Mouse (Mus musculus): ENCODE data around the gene Mitf.

Mitf gene

DNA sequence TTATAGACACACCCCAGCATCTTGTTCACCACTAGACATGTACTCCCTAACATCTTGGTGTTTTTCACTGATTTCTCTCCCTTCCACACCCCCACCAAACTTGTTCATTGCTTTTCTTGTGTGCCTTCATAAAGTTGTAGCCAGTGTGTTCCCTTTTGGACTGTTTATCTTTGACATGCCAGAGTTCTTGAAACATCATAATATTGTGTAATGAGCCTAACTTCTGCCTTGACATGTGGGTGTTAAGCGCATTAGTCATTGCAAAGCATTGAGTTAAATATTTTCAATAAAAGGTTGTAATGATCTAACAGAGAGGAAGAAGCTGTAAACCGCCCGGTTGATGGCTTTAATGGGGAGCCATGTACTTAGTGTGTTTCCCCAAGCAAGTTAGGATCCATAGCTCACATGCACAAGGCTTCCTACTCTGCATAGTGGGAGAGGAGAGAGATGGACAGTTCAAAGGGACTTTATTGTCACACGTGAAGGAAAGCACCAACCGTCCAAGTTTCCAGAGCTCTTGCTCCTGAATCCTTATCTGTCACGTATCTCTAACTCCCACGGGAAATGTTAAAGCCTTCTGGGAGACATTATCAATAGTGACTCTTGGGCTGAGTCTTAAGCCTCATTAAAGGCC, 19.9 kb downstream of the Mitf start:
- DNase-seq (ENCODE audit: low read depth), result no peak

DNA sequence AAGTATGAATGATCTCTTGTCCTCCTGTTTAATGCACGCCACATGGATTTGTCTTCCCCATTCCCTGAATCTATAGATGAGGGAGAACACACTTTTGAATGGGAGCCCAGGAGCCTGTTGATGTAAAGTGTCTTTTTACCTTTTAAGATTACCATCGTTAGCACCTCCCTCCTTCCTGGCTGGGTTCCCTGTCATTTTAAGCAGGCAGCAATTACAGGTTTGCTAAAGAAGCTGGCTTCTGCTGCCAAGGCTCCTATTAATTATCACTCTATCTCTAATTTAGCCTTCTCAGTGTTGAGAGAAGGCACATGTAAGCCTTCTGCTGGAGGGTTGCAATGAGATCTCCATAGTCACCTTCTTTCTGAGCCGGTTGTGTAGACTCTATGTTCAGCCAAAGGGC, 21.2 kb downstream of the Mitf start:
- no peak for DNase-seq (ENCODE audit: low read depth)

DNA sequence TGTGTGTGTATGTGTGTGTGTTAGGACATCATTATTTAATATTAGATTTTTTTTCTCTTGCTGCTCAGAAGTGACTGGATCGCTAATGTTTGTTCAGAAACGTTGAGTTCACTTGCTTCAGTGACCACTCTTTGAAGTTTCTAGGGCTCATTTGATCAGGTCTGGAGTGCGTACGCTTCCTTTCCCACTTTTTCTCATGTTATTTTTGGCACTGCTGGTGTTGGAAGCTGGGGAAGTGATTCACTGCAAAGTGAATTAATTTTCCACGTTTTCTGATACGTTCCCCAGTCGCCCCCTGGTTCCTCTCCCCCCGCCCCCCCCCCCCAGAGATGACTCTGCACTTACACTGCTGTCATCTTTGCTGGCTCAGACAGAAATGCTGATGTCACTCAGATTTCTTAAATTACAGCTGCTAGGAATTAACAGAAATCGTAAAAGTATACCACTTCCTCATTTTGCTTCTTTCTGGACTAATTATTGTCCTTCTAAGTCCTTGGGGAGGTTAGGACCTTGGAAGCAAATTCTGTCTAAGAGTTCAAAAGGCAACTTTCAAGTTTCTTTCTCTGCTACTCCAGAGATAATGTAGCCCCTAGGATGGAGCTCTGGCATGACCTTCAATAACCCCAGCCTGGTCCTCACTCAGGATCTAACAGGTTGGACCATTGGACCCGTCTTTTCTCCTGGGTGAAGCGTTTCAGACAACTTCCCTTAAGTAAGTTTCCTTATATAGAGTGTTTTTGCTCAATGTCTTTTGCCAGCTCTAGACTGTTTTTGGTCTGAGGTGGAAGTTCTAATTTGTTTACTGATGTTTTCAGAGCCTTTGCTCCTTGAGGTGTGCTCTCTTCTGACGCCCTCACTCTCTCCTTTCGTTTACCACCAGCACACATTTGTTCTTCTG, 22.2 kb downstream of the Mitf start:
- no peak for DNase-seq (ENCODE audit: low read depth)

DNA sequence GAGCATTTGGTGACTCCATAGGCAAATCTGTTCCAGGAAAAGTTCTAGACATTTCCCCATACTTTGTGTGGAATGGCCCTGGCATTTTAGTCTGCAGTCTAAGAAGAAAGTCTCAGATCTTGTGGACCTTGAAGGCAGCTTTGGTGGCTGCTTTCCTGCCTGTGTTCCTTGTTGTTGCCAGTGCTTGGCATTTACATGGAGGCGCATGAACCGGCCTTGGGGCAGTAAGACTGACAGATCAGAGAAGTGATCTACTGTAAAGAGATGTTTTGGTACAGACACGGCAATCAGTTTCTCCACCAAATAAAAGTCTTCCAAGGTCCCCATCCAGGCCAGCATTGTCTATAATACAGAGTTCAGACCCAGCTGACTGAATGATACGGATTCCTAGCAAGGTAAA, 25.6 kb downstream of the Mitf start:
- DNase-seq (ENCODE audit: low read depth), result no peak

DNA sequence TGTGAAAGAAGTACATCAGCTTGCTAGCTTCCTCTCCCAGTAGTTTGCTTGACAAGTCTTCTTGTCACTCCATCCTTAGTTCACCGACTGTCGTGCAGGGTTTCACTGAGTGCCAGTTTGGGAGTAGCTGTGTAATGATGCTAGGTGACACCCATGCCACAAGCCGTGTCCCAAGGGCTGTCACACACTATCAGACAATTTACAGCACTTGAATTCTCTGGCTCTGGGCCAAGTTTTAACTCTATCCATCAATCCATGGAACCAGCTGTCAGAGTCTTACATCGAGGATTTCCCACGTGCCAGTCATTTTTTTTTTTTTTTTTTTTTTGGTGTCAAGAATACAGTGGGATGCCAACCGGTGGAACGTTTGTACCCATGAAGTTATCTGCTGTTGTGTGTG, 29.3 kb downstream of the Mitf start:
- no peak for DNase-seq (ENCODE audit: low read depth)

DNA sequence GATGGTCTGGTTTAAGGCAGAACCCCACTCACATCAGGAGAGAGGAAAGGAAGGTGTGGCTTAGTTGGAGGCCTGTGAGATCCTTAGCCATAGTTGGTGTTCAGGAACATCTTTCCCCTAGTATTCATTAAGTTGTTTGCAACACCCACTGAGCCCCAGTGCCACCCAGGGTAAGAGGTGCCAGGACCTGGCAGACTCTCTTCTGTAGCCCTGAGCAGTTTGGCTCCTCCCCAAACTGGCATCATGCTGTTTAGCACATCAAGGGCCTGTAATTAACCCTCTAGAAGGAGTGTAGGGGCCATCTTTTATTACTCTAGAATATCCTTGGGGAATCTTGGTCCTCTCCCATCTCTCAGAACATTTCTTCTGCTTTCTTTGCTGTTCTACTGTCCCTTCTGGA, 30.9 kb downstream of the Mitf start:
- DNase-seq (ENCODE audit: low read depth), result no peak

DNA sequence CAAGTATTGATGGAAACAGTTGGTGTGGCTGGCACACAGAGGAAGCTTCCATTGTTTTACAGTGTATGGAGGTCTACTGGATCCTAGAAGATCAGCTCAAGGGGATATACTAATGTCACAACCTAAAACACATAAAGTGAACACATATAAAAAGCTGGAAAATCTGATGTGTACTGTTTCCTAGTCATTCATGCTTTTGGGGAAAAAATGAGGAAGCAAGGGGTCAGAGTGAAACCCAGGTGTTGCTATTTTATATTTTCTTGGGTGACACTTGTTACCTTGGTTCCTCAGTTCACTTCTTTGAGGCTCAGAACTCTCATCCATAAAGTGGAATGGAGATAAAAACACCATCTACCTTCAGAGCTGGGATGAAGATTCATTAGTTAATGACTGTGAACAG, 32.7 kb downstream of the Mitf start:
- no peak for DNase-seq (ENCODE audit: low read depth)

DNA sequence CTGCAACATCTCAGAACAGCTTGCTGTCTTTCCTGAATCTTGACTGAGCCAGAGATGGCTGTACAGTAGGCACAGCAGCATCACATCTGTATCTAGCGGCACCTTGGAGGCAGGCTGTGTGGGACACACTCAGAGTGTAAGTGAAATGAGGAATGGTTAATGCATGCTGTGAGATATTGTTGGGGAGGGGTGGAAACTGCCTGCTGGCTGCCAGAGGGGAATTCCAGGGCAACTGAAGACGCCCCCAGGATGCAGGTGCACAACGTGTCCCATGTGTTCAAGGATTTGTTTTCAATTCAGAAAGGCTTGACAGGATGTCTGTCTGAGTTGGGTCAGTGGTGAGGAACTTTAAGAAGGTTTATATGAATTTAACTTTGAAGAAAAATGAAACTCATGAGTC, 37.3 kb downstream of the Mitf start:
- no peak for DNase-seq (ENCODE audit: low read depth)

DNA sequence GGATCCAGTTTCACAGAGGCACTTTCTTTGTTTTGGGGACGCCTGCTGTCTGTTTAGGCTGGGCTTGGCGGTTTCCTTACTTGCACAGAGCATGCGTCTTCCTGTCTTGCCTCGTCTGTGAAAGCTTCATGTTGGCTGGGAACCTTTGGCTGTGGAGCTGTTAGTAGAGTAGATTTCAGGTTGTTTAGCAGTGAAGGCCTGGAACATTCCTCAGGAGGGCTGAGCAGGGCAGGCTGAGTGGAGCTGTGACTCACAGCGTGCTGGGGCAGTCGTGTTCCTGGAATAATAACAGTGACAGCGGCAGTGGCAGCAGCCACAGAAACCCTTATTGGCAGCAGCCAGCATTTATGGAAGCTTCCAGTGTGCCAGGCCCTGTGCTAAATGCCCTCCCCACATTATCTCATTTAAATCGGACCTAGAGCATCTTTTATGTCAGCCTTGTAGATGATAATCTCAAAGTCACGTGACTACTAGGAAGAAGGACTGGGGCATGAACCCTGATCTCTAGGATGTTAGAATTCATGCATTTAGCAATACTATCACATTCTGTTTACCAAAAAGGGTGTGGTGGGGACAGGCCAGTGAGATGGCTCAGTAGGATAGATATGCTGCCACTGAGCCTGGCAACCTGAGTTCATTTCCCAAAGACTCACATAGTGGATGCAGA, 41.5 kb downstream of the Mitf start:
- no peak for DNase-seq (ENCODE audit: low read depth)

DNA sequence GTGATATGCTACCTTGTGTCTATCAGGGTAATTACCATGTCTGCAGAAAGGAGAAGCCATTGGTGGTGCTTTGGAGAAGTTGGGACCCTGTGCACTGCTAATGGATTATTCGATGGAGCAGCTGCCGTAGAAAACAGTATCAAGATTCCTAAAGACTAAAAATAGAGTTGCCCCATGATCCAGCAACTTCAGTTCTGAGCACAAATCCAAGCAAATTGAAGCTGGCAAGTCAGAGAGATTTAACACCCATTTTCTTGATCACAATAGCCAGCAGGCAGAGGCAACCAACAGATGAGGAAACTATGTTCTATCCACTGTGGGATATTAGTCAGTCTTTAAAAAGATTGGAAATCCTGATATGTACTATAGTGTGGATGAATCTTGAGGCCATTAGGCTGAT, 47.4 kb downstream of the Mitf start:
- DNase-seq (ENCODE audit: low read depth), result no peak

DNA sequence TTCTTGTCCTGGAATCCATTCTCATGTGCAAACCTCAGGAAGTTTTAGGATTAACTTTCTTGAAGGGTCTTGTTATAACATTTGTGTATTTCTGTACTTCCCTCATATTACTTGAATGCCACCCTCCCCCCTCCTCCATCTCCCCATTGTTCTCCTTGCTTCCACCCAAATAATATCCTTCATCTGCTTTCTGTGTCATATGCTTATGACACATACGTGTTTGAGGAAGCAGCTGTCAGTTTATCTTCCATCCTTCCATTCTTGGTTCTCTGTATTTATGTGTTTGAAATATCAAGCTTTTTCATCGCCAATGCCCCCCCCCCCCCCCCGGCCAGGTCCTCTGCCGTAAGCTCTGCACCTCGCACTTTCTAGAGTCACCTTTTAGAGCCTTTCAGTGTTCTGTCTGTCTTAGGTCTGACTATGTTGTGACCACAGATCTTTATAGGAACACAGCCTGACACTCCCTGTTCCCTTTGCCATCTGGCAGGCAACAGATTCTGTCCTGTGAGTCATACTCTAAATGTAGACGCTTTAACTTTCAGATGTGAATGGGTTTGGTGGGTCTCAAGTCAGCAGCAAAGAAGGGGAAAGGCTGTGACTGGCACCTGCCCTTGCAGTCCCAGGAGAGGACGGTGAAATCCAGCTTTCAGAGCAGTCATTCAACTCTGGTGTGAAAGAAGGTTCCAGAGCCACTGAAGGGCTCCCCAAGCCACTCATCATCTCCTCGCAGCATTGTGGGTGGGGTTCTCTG, 48.7 kb downstream of the Mitf start:
- DNase-seq (ENCODE audit: low read depth), result no peak

DNA sequence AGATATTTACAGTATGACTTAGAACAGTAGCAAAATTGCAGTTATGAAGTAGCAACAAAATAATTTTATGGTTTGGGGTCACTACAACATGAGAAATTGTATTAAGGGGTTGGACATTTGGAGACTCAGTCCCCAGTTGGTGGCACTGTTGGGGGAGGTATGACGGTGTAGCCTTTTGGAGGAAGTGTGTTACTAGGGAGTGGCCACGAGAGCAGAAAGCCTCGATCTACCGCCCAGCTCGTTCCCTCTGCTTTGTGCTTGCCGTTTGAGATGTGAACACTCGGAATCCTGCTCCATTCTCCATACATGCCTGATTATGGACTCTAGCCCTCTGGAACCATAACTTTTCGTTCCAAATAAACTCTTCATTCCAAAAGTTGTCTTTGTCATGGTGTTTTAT, 49.6 kb downstream of the Mitf start:
- no peak for DNase-seq (ENCODE audit: low read depth)

DNA sequence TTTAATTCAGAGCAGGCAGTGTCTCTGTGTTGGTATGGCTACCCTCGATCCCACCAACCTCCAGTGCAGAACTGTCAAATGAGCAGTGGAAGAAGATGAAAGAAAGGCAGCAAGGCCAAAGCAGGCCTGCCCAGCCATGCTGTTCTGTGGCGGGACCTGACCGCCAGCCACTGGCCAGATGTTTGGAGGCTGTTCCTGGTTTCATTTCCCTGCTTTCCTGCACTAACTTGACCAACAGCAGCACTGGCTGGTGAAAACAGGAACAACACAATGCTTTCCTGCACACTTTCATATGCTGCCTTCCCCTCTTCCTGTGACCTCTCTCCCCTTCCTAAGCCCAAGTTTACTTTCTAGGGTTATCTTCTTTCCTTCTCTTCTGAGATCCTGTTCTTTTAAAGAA, 50.8 kb downstream of the Mitf start:
- DNase-seq (ENCODE audit: low read depth), result no peak

DNA sequence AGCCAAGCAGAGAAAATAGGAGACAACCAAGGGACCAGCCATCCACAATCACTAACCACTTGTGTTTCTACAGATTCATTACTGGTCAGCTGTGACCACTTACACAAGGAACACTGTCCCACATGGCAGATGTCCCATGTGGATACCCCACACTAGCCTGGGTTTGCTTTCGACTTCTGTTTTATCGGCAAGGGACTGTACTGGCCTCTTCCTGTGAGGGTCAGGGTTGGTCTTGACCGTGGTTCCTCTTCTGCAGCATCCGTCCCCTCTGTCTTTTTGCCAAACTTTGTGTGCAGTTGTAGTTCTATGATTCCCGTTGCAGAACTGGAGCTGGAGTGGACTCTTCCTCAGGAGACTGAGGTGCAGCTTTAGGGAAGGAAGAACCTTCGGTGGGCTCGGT, 59.7 kb downstream of the Mitf start:
- no peak for DNase-seq (ENCODE audit: low read depth)

DNA sequence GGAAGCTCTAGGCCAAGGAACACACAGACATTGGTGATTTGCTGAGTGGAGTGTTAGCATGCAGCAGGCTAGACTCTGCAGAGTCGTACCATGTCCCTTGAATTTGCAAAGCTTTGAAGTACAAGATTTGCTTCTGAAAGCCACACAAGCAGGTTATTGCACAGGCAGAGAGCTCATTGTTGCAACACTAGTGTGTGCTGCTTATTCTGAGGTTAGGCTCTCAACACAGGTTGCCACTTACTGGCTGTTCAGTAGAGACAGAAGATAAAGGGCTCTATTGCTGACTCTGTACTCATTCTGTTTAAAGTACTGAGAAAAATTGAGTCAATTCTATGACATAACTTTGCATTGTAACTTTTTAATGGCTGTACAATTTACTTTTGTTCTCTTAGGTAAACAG, 61.2 kb downstream of the Mitf start:
- DNase-seq (ENCODE audit: low read depth), result no peak

DNA sequence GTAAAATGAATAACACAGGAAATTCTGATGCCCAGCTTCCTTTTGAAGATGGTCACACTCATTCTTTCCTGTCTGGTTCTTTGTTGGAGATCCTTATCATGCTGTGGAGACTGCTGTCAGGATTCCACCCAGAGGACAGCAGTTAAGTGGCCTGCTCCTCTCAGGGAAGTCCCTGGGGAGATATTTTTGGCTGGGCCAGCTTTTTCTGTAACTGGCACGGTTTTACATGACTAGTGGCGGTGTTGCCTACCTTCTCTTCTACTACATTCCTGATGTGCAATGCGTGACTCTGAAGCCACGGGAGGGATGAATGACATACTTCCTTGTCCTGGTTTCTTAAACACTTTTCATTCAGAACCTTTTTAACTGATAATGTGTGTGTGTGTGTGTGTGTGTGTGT, 63.1 kb downstream of the Mitf start:
- DNase-seq (ENCODE audit: low read depth), result no peak

DNA sequence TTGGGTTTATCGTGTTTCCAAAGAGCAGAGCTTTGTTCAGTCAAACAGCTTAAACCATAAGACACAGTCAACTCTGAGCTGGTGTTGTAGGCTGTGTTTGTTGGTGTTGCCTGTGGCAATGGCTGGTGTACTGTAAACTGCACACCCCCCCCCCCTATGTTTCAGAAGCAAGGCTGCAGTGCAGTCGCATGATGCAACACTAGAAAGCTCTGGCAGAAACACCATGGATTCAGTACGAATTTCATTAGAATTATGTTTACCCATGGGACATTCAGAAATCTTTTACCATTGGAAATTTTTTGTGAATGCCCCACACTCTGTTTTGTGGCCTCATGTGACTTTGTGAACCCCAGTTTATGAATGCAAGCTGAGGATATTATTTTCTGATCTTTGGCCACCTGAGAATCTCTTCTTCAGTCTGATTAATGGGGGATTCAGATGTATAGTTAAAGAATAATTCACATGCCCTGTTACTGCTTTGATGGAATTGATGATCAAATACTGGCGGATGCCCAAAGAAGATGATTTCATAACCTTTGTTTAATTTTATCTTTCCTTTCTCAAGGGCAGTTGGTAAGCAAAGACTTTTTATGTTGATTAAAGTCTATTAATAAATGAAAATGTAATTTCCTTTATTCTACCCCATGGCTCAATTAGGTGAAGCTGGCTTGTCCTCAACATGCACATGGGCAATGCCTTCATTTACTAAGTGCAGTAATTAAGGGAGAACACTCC, 64.6 kb downstream of the Mitf start:
- DNase-seq (ENCODE audit: low read depth), result no peak

DNA sequence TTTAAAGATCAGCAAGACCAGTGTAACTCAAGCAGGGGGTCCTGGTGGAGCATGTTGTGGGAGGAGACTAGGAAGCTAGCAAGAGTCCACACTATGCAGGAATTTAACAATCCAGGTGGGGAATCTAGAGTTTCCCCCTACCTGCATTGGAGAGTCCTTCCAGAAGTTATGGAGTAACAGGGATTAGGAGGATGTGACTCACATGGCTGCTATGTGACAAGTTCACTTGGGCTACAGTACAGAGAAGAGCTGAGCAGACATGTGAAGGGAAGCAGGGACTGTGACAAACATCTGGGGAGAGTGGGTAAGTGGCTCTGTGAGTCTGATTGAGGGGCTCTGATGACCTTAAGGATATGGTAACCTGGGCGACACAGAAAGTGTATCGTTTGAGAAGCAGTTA, 66.2 kb downstream of the Mitf start:
- no peak for DNase-seq (ENCODE audit: low read depth)

DNA sequence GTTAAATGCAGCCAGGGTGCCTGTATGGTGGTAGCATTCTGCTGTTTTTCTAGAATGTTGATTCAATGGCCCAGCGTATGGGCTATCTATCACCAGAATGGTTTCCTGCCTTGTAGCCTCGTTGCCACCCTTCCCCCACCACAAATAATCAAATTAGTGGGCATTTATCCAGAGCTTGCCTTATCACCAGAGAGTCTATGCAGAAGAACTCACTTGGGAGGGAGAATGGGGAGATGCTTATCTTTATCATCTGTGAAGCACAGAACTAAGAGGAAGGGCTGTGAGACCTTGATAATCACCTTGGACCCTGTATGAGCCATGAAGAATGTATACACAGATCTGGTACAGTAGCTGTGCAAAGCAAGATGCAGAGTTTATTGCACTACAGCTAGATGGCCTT, 70.1 kb downstream of the Mitf start:
- DNase-seq (ENCODE audit: low read depth), result no peak

DNA sequence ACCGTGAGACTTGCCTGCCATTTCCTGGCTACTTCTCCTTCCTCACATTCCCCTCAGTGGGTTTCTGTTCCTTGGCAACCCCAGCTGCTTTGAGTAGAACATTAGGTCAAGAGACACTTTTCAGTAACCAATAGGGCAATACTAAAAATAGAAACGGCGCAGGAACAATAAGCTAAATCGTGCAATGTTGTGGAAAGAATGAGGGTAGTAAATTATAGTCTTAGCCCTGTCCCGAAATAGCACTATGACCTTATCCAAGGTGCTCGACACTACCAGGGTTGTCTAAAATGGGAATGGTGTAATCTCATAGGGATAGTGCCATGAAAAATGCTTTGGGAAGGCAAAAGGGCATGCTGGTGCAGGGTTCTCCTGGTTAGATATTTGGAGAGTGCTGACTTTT, 70.6 kb downstream of the Mitf start:
- no peak for DNase-seq (ENCODE audit: low read depth)

DNA sequence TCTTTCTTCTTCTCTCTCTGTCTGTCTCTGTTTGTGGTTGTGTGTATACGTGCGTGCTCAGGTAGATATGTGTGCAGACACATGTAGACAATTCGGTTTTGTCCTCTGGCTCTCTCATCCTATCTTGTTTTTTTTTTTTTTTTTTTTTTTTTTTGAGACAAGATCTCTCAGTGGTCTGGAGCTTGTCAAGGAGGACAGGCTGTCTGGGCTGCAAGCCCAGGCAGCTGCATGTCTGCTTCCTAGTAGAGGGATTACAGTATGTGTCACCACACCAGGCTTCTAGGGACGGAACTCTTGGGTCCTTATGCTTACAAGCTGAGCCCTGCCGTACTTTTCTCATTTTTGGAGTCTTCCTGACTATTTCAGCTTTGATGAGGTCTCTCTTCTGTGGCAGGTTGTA, 73.5 kb downstream of the Mitf start:
- DNase-seq (ENCODE audit: low read depth), result no peak

DNA sequence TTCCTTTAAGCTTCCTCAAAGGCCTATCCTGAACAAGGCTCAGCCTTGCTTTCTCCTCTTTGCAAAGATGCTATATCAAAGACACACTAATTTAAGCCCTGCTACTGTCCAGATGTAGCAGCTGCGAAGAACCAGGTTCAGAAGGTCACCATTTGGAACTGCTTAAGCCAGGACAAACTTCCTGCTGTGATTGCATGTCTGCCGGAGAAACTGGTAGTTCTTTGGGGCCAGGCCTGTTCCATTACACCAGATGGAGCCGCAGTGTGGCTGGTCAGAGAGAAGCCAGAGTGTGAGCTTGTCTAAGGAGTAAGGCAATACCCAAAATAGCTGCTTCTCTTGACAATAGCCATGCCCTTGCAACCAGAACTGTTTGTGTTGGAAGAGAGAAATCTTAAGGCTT, 75.1 kb downstream of the Mitf start:
- DNase-seq (ENCODE audit: low read depth), result no peak
